Mouse (Mus musculus) mesoderm, embryonic 11.5 days (tissue): Measurements from ENCODE around the gene Fgf22.
A peak's percentile ranks its signal among the peaks of the same experiment; 100 is the strongest.

Source experiments
- DNase-seq: peaks from one replicate; pipeline ENCODE4 v3.0.0-alpha.2; 2012; ENCODE audit warnings: low read depth, low spot score

The Fgf22 gene

GRCm38 (mm10) chr10:79766508-79767325 is 11.8 kb downstream of the Fgf22 start, which contains the start of gene Rnf126:
Rnf126 (minus strand) TSS chr10:79766952.
- peak; percentile 100 for DNase-seq

GRCm38 (mm10) chr10:79767372-79768244 is 12.7 kb downstream of the Fgf22 start:
- peak; percentile 97 for DNase-seq

GRCm38 (mm10) chr10:79768400-79768799 is 13.5 kb downstream of the Fgf22 start:
- DNase-seq: peak; percentile 81

- no peak for DNase-seq
These were observed 14.5 kb downstream of the Fgf22 start for GRCm38 (mm10) chr10:79769329-79769728.

- no peak for DNase-seq
These were observed 17.4 kb downstream of the Fgf22 start for GRCm38 (mm10) chr10:79772320-79772719.

- no peak for DNase-seq
These were observed 18.3 kb downstream of the Fgf22 start for GRCm38 (mm10) chr10:79773208-79773607.

GRCm38 (mm10) chr10:79774486-79775279 is 19.8 kb downstream of the Fgf22 start:
- no peak for DNase-seq

- DNase-seq: peak; percentile 53
These were observed 22.2 kb downstream of the Fgf22 start, which contains the start of gene Fstl3 for GRCm38 (mm10) chr10:79777103-79777531. Fstl3 (plus strand) TSS chr10:79777272.

GRCm38 (mm10) chr10:79778006-79778405 is 23.1 kb downstream of the Fgf22 start:
- DNase-seq: peak; percentile 54

GRCm38 (mm10) chr10:79779193-79779592 is 24.3 kb downstream of the Fgf22 start:
- DNase-seq: no peak

GRCm38 (mm10) chr10:79779784-79780663 is 25.1 kb downstream of the Fgf22 start:
- DNase-seq: peak; percentile 97

GRCm38 (mm10) chr10:79780664-79781015 is 25.8 kb downstream of the Fgf22 start:
- peak; percentile 66 for DNase-seq

GRCm38 (mm10) chr10:79781139-79781538 is 26.3 kb downstream of the Fgf22 start:
- no peak for DNase-seq

GRCm38 (mm10) chr10:79781956-79782355 is 27.1 kb downstream of the Fgf22 start:
- no peak for DNase-seq

GRCm38 (mm10) chr10:79783050-79783449 is 28.2 kb downstream of the Fgf22 start:
- no peak for DNase-seq

- peak; percentile 63 for DNase-seq
These were observed 29.3 kb downstream of the Fgf22 start for GRCm38 (mm10) chr10:79783920-79784800.

GRCm38 (mm10) chr10:79788386-79789158 is 33.7 kb downstream of the Fgf22 start:
- peak; percentile 81 for DNase-seq

- no peak for DNase-seq
These were observed 34.7 kb downstream of the Fgf22 start for GRCm38 (mm10) chr10:79789581-79789980.

GRCm38 (mm10) chr10:79790861-79791260 is 36.0 kb downstream of the Fgf22 start, which contains the start of gene Prss57:
Prss57 (minus strand) TSS chr10:79790961.
- DNase-seq: no peak
